8 mouse cellular contexts compared by ENCODE assay signal in genomic region chr7:90301942-90302646, GRCm38 (mm10). TPM values are rescaled to one million over a fixed set of nuclear protein-coding genes. Genes with fewer than 3 reads are reported as not detected.
DNase-seq lines count a peak whose midpoint lies in the region; ATAC-seq lines count a peak whose summit lies in the region.

Sytl2 (plus strand) TSS chr7:90302252.

- H3K27me3 ChIP-seq in heart, embryonic 10.5 days (ENCODE audit: insufficient read depth, poor library complexity, severe bottlenecking), result peaks cover 44% of the 10 kb centered on the region
- H3K27me3 ChIP-seq in liver, embryonic 12.5 days (replicated peaks), result peaks cover 55% of the 10 kb centered on the region
- no peaks in the 10 kb centered on the region for H3K27me3 ChIP-seq in stomach, embryonic 14.5 days (ENCODE audit: control insufficient read depth, insufficient read depth, low read length)

- no peaks in the 10 kb centered on the region for H3K36me3 ChIP-seq in heart, embryonic 10.5 days
- no peaks in the 10 kb centered on the region for H3K36me3 ChIP-seq in liver, embryonic 12.5 days
- no peaks in the 10 kb centered on the region for H3K36me3 ChIP-seq in stomach, embryonic 14.5 days (ENCODE audit: control insufficient read depth, insufficient read depth, low read length)

- H3K27ac ChIP-seq in heart, embryonic 10.5 days, result peak within 1 kb of the TSS; percentile 70
- no peak within 1 kb of the TSS for H3K27ac ChIP-seq in liver, embryonic 12.5 days
- H3K27ac ChIP-seq in stomach, embryonic 14.5 days (ENCODE audit: low read length), result no peak within 1 kb of the TSS

- 2% methylated on average over 41 of the region's 43 CpGs for WGBS in heart, embryonic 10.5 days
- 2% methylated on average over 41 of the region's 43 CpGs for WGBS in liver, embryonic 12.5 days (ENCODE audit: insufficient replicate concordance)
- 2% methylated on average over 43 of the region's 43 CpGs for whole genome bisulfite sequencing in stomach, embryonic 14.5 days

- H3K4me1 ChIP-seq in heart, embryonic 10.5 days, result peaks cover 14% of the 10 kb centered on the region
- H3K4me1 ChIP-seq in liver, embryonic 12.5 days, result 0 out of 2 replicates have a peak, but pooled peaks cover 7% of the 10 kb centered on the region
- H3K4me1 ChIP-seq in stomach, embryonic 14.5 days (ENCODE audit: control insufficient read depth, insufficient read depth, low read length), result no peaks in the 10 kb centered on the region

- peak within 1 kb of the TSS; percentile 74 for H3K4me3 ChIP-seq in heart, embryonic 10.5 days
- peak within 1 kb of the TSS; percentile 50 for H3K4me3 ChIP-seq in liver, embryonic 12.5 days
- H3K4me3 ChIP-seq in stomach, embryonic 14.5 days (ENCODE audit: low read depth, low read length), result peak within 1 kb of the TSS; percentile 67

- peak within 1 kb of the TSS; percentile 64 for H3K4me2 ChIP-seq in liver, embryonic 12.5 days
- H3K4me2 ChIP-seq in stomach, embryonic 14.5 days (replicated peaks; ENCODE audit: low read depth, low read length), result peak within 1 kb of the TSS; percentile 99

- no peak for ATAC-seq in liver, embryonic 12.5 days
- peak; percentile 84 for ATAC-seq in stomach, embryonic 14.5 days (ENCODE audit: insufficient number of reproducible peaks, insufficient read depth, low FRiP score, low read depth)

- H3K9ac ChIP-seq in liver, embryonic 12.5 days, result no peak within 1 kb of the TSS
- peak within 1 kb of the TSS; percentile 55 for H3K9ac ChIP-seq in stomach, embryonic 14.5 days (replicated peaks; ENCODE audit: low read depth, low read length)

- DNase-seq in layer of hippocampus, adult 11-12 months (ENCODE audit: low spot score), result peak; percentile 15
- no peak for DNase-seq in layer of hippocampus, adult 9-10 months (ENCODE audit: low spot score)
- DNase-seq in embryo, embryonic 9.5 days (ENCODE audit: extremely low spot score), result peak; percentile 60
- DNase-seq in heart, embryonic 10.5 days (ENCODE audit: low spot score), result no peak
- DNase-seq in kidney, adult 9 months, result peak; percentile 55
- DNase-seq in naive thymus-derived CD4-positive, alpha-beta T cell, adult 2 months (ENCODE audit: low read depth), result peak; percentile 79

- no peaks in the 10 kb centered on the region for H3K9me3 ChIP-seq in heart, embryonic 10.5 days
- no peaks in the 10 kb centered on the region for H3K9me3 ChIP-seq in liver, embryonic 12.5 days (replicated peaks)
- no peaks in the 10 kb centered on the region for H3K9me3 ChIP-seq in stomach, embryonic 14.5 days (ENCODE audit: control insufficient read depth, low read depth, low read length)

RNA-seq across cellular contexts. Expression of gene Sytl2, which starts in this region (rescaled TPM):
- polyA plus RNA-seq in heart, embryonic 10.5 days (2016; fragmentation: Nextera tagmentation; extraction: Ambion mirVana), result 3.2 and 3.4 TPM in 2 replicates
- 0.95 and 1.1 TPM in 2 replicates for polyA plus RNA-seq in liver, embryonic 12.5 days (2016; fragmentation: Nextera tagmentation; extraction: Ambion mirVana)
- 21.9 and 23.4 TPM in 2 replicates for polyA plus RNA-seq in stomach, embryonic 14.5 days (2014; fragmentation: Nextera tagmentation; extraction: Ambion mirVana)

Comparison
In these comparisons a context has a peak if more than half of its experiments do, and no peak if none do; other contexts are left out.
1. DNase-seq: peak in layer of hippocampus, adult 11-12 months (single experiment), embryo, embryonic 9.5 days (single experiment), kidney, adult 9 months (single experiment) and naive thymus-derived CD4-positive, alpha-beta T cell, adult 2 months (single experiment); none in layer of hippocampus, adult 9-10 months (single experiment) and heart, embryonic 10.5 days (single experiment).
2. Peak in every context shown above with its lines, with median percentiles within 50 percentile points of each other: H3K4me3 ChIP-seq.